Mouse (Mus musculus) brain, adult 2 months (tissue): ENCODE results near the gene Aloxe3.
A peak's percentile ranks its signal among the peaks of the same experiment; 100 is the strongest.
"Not testable (repeated sequence)": the region's sequence is repeated elsewhere in the genome, so short reads cannot be mapped to it uniquely, and the experiment has no call there.

Experiments
- DNase-seq: peaks from one replicate; pipeline ENCODE4 v3.0.0; 2011; ENCODE audit warnings: low read depth, low spot score

The Aloxe3 gene

DNA sequence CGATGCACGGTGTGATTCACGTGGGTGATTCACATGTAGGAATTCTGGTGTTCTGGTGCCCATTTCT, at the start of gene Aloxe3:
Gene Aloxe3 (plus strand): TSS at position 45 of the 67 bp plus-strand sequence.
- no peak for DNase-seq

DNA sequence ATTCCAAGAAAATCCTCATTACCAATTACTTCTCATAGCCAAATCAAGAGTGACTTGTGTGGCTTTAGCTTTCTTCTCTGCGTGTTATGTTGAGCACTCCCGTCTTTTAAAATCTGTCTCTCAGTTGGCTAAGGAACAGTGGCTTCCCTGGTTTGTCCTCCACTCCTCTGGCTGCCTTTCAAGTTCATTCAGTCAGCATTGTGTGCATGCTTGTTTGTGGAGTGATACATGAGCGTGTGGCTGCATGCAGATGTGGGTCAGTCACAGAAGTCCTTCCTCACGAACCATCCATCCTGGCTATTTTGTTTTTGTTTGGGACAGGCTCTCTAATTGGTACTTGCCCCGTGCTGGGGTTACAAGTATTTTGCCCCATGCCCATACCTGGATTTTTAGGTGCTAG, 49.1 kb upstream of the Aloxe3 start:
- peak; percentile 43 for DNase-seq

DNA sequence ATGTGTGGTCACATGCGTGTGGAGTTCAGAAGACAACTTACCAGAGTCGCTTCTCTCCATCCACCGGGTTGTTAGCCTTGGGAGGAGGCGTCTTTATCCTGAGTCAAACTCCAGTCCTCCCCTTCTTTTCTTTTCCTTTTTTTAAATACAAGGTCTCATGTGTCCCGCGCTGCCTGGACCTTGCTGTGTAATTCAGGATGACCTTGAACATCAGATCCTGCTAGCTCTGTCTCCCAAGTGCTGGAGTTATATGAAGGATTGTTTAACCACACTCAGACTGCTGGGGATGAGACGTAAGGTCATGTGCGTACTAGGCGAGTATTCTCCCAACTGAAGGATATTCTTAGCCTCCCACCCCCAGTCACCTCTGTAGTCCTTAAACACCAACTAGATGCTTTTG, 48.4 kb upstream of the Aloxe3 start:
- DNase-seq = no peak

DNA sequence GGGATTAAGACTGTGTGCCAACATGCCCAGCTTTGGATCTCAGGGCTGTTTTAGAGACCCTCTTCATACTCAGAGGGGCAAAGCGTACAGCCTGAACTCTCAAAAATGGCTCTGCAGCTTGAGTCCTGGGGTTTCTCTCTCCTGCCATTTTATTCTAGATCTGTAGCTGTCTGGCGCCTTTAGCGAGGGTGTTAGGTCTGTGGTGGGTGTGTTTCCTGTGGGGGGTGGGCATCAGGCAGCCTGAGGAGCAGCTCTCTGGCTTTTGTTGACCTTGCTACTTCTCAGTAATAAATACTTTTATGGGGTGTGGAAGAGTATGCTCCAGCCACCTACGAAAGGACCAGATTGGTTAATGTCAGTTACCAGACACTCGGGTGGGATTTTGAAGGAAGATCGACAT, 47.7 kb upstream of the Aloxe3 start:
- no peak for DNase-seq

DNA sequence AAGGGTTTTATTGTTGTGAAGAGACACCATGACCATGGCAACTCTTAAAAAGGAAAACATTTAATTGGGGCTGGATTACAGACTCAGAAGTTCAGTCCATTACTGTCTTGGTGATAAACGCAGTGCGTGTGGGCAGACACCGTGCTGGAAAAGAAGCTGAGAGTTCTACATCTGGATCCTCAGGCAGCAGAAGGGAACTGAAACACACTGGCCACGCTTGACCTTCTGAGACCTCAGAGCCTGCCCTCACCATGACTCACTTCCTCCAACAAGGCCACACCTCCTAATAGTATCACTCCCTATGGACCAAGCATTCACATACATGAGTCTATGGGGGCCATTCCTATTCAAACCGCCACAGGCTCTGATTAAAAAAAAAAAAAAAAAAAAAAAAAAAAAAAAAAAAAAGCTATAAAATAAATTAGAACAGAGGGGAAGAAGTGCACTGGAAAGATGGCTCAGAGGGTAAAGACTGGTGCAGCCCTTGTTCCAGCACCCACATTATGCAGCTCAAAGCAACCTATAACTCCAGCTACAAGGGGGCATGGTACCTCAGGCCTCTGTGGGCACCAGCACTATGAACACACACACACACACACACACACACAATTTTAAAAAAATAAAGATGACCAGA, 46.8 kb upstream of the Aloxe3 start:
- DNase-seq = no peak

DNA sequence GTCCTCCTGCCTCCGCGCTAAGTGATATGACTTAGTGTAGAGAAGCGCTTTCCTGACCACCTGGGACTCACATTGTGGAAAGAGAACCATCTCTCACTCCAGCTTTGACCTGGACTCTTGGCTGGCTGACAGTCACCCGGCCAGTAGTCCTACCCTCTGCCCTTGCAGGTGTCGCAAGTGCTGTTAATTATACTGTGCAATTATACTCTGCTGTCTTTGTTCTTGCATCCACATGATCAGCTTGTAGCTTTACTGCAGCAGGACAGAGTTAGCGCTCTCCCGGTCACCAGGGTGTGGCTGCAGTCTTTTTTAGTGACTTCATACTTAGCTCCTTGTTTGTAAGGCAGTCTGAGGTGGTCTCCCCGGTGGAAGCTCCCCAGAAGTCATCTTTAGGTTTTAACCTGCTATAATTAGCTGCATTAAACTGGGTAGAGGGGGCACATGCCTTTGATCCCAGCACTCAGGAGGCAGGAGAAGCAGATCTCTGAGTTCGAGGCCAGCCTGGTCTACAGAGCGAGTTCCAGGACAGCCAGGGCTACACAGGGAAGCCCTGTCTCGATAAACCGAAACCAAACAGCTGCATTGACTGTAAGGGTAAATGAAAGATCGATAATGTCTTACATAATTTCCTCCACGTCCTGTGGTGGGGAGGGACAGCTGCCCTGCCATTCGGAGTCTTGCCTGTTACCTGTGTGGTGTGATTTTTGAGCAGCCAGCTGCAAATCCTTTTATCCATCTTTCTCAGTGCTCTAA, 45.4 kb upstream of the Aloxe3 start:
- no peak for DNase-seq

DNA sequence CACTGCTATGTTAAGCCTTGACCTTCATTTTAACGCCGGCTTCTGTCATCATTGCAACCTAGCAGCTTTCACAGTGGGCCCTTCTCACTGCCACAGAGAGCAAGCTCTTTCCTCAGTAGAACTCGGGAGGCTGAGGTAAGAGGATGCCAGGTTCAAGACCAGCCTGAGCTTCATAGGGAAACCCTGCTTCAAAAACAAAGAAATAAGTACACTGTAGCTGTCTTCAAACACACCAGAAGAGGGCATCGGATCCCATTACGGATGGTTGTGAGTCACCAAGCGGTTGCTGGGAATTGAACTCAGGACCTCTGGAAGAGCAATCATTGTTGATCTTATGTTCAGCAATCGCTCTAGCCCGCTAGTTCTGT, 44.9 kb upstream of the Aloxe3 start:
- no peak for DNase-seq

DNA sequence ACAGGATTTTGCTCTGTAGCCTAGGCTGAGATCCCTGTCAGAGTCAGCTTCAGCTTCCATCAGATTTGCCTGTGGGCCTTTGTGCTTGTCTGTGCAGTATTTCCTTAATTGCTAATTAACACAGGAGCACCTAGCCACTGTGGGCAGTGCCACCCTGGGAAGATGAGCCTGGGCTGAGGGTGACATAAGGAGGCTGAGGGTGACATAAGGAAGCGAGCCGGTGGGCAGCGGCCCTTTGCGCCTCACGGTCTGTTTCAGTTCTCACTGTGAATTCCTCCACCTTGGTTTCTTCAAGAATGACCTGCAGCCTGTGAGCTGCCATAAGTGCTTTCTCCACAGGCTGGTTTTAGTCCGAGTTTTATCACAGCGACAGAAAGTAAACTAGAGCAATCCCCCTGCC, 44.1 kb upstream of the Aloxe3 start:
- no peak for DNase-seq

DNA sequence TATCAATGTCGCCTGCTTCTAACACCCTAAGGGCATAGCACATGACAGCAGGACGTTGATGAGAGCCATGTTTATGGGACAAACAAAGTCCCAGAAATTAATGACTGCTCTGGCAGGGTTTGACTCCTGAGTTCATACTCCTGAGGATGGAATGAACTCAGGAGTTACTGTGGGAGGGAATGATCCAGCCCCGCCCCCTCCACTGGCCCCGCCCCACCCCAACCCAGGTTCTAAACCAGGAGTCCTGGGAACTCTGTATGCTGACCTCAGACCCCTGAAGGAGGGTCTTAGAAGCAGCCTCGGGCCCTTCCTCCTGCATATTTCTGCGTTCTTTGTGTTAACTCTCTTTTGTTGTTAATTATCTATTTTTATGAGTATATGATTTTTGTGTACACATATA, 40.1 kb upstream of the Aloxe3 start:
- DNase-seq = no peak

DNA sequence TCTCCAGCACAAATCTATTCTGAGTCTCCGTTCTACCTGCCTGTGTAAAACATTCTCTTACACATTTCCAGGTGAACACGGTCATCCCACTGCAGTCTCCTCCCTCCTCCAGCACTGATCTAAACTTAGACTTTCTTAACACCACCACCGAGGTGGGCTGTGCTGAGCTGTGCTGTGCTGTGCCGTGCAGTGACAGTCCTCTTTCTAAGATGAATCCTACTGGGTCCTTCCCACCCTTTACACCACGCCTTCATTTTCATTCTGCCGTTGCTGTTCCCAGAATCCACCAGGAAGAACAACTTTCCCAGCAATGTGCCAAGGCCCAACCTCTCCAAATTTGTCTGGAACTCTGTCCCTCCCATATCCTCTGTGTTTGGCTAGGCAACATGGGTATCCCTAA, 39.3 kb upstream of the Aloxe3 start:
- peak; percentile 89 for DNase-seq

DNA sequence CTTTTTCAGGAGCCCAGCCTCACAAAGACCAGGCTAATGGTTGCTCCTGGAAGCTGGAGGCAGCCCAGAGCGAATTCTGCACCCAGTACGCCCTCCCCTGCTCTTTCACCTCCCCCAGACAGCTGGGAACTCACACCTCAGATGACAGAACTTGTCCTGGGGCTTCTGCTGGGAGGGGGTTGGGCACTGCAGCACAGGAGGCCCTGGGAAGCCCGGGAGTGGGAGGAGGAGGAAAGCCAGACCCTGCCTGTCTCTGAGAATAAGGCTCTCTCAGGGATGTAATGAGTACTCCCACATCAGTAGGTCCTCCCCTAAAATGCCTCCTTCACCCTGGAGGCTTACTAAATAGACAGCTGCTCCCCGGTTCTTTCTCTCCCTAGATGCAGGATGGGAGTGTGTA, 38.6 kb upstream of the Aloxe3 start:
- peak; percentile 84 for DNase-seq

DNA sequence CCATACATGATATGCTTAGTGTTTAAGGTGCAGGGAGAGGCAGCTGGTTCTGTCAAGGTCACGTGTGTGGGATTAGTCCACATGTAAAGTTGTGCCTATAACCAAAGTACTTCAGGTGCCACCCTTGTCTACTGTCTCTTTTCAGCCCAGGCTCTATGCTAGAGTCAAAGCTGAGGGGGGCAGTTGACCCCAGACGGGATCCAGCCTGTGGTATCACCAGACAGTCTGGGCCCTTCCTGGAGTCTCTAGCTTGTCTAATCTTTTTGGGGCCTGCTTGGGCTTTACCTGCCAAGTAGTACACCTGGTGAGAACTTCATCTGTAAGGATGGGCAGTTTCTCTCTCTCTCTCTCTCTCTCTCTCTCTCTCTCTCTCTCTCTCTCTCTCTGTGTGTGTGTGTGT, 38.1 kb upstream of the Aloxe3 start:
- DNase-seq = no peak

DNA sequence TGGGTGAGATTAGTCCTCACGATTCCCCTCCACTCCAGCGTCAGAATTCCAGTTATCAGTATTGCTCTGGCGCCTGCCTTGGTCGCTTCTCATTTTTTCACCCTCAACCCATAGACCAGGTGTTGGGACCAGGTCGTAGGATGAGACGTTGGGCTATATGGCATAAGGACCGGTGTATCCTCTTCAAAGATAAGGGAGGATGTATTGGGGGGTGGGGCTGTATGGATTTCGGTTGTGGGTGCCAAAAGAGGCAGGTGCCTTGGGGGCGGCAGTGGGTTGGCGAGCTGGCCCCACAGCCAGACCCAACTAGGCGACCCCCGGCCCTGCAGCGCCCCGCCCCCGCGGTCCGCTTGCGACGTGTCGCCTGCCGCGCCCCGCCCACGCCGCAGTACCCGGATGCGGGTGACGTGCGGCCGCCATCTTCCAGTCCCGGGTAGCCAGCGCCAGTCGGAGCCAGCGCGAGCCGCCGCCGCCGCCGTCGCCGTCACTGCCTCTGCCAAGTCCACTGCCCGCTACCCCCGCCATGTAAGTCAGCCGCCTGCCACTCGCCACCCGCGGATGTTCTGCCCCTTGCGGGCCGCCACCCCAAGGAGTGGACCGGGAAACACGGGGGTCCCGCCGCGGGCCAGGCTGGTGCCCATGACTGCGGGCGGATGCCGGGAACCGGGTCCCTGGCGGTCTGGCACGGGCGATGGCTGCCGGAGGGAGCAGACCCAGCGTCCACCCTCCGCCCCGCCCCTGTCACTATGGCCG, 37.4 kb upstream of the Aloxe3 start, which contains the start of gene Vamp2:
Gene Vamp2 (plus strand): TSS at position 388 of the 753 bp plus-strand sequence.
- peak; percentile 94 for DNase-seq

DNA sequence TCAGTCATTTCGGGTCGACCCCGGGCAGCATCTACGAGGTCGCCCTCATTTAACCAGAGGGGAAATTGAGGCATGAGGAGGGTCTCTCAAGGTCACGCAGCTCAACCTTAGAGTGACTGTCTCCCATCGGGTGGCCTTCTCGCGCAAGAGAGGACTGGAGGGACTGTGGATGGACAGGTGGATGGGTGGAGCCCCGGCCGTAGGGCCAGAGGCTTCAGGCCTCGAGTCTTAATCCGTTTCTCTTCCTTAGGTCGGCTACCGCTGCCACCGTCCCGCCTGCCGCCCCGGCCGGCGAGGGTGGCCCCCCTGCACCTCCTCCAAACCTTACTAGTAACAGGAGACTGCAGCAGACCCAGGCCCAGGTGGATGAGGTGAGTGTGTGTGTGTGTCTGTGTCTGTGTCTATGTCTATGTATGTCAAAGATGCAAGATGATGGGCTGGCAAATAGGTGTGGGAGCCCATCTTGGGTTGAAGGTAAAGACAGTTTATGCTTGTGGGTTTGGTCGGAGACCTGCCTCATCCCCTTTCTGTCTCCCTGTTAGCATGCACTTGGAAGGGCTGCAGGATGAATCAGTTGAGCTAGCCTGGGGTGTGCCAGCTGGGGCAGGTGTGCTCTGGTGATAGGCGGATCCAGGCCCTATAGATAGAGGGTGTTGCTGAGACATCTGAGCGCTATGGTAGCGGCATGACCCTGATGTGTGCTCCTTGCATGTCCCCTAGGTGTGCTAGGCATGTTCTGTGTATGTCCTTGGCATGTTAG, 36.7 kb upstream of the Aloxe3 start:
- peak; percentile 53 for DNase-seq

DNA sequence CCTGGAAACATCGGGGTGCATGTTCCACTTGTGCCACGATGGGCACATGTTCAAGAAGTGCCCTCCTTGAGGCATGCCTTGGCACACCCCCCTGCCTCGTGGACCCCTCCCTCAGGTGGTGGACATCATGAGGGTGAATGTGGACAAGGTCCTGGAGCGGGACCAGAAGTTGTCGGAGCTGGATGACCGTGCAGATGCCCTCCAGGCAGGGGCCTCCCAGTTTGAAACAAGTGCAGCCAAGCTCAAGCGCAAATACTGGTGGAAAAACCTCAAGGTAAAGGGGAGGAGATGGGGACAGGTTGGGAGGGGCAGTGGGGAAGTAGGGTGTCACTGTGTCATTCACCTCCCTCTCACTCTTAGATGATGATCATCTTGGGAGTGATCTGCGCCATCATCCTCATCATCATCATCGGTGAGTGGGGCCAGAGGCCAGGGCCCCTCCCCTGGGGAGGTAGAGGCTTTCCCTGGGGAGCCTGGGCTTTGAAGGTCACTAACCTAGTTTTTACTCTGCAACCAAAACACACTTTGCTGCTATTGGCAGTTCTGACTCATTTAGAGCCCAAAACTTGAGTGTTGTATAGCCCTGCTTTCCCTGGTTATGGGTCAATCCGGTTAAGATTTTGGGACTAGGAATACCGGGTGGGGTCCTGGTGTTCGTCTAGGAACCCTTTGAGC, 35.9 kb upstream of the Aloxe3 start:
- no peak for DNase-seq

DNA sequence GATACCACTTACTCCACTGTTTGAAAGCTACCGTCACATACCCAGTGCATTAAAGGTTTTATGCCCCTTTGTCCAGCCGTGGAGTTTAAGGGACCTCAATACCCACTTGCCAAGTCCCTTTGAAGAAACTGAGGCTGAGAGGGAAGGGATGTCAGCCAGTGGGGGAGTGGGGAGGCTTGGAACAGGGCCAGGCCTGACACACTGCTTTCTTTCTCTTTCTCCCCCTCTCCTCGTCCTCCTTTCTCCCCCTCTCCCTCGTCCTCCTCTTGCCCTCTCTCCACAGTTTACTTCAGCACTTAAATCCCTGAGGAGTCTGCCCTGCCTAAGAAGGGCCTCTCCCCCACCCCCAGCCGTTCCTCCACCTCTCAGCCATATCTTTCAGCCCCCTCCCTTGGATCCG, 35.3 kb upstream of the Aloxe3 start:
- DNase-seq = no peak

DNA sequence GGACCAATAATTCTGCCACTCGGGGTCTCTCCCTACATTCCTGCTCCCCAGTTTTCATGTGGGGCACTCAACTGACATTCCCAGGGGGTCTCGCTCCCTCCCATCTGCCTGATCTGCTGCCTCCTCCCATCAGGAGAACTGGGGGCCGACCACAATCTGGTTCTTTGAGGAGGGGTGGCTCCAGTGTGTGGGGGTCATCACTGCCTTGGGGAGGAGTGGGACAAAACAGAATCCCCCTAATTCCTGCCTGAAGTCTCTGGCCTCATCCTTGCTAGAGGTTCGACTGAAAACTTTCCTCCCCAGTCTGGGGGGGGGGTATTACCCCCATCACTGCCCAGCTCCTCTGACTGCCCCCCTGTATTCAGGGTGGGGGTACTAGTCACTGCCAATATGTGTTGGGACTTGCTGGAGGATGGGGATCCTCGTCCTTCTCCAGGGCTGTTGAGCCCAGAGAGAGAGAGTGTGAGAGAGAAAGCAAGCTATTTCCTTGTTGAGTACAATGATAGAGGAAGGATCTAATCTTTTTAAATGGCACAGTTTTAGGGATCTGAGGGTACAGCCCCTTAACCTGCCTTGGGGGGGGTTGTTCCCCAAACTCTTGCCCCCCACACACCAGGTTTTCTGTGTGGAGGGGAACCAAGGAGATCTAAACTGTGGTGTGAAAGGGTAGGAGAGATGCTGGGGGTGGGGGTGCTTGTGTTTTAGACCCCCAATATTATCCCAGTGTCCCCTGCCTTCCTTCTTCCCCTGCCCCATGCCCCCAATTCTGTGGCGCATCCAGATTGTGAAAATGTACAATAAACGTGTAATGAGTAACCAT, 33.9 kb upstream of the Aloxe3 start:
- no peak for DNase-seq

DNA sequence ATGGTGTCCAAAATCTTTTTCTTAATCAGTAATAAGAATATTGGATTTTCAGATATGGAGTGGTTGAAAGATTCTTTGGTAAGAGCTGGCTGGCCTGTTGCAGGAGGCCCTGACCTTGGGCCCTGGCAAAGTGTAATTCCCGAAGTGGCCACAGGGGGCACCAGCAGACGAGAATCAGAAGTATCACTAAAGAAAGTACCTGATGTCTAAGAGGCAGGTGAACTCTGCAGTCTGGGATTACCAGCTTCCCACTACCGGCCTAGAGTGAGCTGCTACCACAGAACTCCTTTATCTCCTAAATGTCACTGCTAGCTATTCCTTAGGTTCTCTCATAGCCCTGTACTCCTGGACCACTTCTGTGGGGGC, 33.3 kb upstream of the Aloxe3 start:
- DNase-seq = peak; percentile 83

DNA sequence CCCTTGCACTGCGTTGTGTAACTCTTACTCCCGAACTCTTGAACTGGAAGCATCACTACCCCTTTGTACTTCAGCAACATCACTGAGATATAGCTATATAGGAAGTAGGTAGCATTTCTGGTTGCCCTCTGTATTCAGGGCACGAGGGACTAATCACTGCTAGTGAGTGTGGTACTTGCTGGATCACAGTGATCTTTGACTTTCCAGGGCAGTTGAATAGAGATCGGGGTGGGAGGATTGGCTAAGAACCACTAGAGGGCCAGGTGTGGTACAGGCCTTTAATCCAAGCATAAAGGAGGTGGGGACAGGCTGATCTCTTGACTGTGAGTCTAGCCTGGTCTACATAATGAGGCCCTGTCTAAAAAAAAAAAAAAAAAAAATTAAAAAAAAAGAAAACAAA, 32.8 kb upstream of the Aloxe3 start:
- no peak for DNase-seq

DNA sequence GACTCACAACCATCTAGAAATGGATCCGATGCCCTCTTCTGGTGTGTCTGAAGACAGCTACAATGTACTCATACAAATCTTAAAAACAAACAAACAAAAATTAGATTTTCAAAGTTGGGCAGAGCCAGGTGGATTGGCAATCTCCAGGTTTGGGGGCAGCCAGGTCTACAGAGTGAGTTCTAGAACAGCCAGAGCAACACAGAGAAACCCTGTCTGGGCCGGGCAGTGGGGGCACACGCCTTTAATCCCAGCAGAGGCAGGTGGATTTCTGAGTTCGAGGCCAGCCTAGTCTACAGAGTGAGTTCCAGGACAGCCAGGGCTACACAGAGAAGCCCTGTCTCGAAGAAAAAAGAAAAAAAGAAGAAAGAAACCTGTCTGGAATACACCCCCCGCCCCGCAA, 31.8 kb upstream of the Aloxe3 start:
- DNase-seq = not testable (repeated sequence)

DNA sequence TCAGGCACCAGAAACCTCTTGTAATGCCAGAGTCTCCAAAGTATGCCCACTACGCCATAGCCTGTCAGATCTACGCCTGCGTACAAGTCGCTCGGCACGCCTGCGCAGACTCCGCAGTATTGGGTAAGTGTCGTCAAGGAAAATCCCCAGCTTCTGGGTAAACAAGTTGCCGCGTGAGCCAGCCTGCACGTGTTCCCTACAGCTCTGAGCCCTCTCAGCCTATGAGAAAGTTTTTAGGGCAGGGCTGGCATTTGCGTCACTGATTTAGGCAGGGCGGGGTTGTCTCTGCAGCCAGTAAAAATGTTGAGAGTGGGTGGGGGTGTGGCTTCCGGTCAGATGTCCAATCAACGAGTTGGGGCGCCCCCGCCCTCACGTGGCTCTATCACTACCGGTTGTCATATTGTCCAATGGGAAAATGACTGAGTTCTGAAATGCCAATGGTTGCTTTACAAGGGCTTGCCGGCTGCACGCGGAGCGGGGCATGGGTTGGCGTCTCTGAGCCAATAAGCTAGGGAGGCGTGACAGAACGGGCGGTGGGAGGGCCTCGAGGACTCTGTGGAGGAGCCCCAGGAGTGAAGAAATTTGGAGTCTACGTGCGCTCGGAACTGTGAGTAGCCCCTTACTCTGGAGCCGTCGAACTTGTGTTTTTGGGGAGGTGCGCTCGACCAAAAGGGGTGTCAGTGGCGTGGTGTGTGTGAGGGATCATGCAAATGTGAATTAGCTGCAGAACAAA, 30.8 kb upstream of the Aloxe3 start, which contains the start of gene Per1:
Gene Per1 (plus strand): TSS at position 521 of the 733 bp plus-strand sequence.
- peak; percentile 100 for DNase-seq
